Mouse (Mus musculus) ES-Bruce4 (cell line): ENCODE measurements around the gene Asic2. TPM values are rescaled to one million over a fixed set of nuclear protein-coding genes. Genes with fewer than 3 reads are reported as not detected.

Experiments
- H3K27ac ChIP-seq: 2 replicates; pipeline ENCODE4 v1.5.1; 2012; ENCODE audit warnings: low read length, inconsistent platforms; ENCODE audit not compliant: insufficient read depth
- H3K27me3 ChIP-seq: 2 replicates; pipeline ENCODE4 v1.6.1; 2012; ENCODE audit warnings: mild to moderate bottlenecking, low read length, inconsistent platforms; ENCODE audit not compliant: control insufficient read depth, poor library complexity, insufficient read depth, severe bottlenecking
- H3K36me3 ChIP-seq: 2 replicates; pipeline ENCODE4 v1.6.1; 2012; ENCODE audit warnings: inconsistent platforms, mild to moderate bottlenecking, low read length, moderate library complexity; ENCODE audit not compliant: control insufficient read depth, poor library complexity, insufficient read depth, severe bottlenecking
- H3K4me1 ChIP-seq: one replicate; pipeline ENCODE4 v1.8.1; 2011; ENCODE audit warnings: low read length; ENCODE audit not compliant: control insufficient read depth, insufficient read depth
- H3K4me3 ChIP-seq: 2 replicates; pipeline ENCODE4 v1.5.1; 2011; ENCODE audit warnings: low read depth, mild to moderate bottlenecking, low read length
- H3K9ac ChIP-seq: 2 replicates; pipeline ENCODE4 v1.6.1; 2012; ENCODE audit warnings: low read depth, mild to moderate bottlenecking, inconsistent platforms; ENCODE audit not compliant: poor library complexity, severe bottlenecking
- H3K9me3 ChIP-seq: replicated peaks from 2 replicates; pipeline ENCODE4 v1.6.1; 2012; ENCODE audit warnings: mild to moderate bottlenecking, low read length, inconsistent platforms; ENCODE audit not compliant: control insufficient read depth, poor library complexity, insufficient read depth, severe bottlenecking
- CTCF ChIP-seq: IDR thresholded peaks from one replicate; pipeline ENCODE4 v1.8.1; 2011; ENCODE audit warnings: low read depth, low read length
- EP300 ChIP-seq: IDR thresholded peaks from 2 replicates; pipeline ENCODE4 v1.6.1; 2011; ENCODE audit warnings: low read depth, low read length; ENCODE audit not compliant: insufficient read depth
- POLR2A ChIP-seq: IDR thresholded peaks from one replicate; pipeline ENCODE4 v1.8.1; 2011; ENCODE audit warnings: low read length; ENCODE audit not compliant: insufficient read depth
- polyA plus RNA-seq: library from polyadenylated mRNA; stranded (reverse); fragments of >200 nt; gene quantifications from 2 replicates; pipeline ENCODE4 v1.2.4, GENCODE M21; 2011; ENCODE audit warnings: low read depth; ENCODE audit not compliant: missing spikeins, insufficient read depth, insufficient read length

The Asic2 gene
- polyA plus RNA-seq, 1 experiment: not detected

DNA sequence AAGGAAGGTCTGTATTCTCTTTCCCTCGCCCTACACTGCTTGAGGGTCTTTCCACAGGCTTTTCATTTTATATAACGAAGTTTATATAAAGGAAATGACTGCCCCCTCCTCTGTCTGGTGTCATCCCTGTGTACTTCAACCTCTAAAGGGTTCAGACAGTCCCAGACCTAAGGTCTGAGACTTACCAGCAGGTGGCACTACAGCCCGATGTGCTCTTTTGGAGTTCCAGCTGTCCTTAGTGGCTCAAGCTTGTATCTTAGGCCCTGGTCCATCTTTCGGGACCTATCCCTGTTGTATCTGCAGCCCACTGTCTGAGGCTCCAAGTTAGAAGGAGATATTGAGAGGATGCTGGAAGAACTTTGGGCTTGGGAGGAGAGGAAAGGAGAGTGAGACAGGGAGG, 1061.8 kb downstream of the Asic2 start:
- Histone ChIP-seq H3K9ac (no peak overlapping the region), H3K9me3 (no peaks in the 10 kb centered on the region), H3K27ac (no peak overlapping the region), H3K36me3 (no peaks in the 10 kb centered on the region), H3K4me3 (no peak overlapping the region), H3K4me1 (no peaks in the 10 kb centered on the region), H3K27me3 (no peaks in the 10 kb centered on the region)
- peak; percentile 72 for TF ChIP-seq CTCF
- TF ChIP-seq POLR2A: no peak
- no peak for TF ChIP-seq EP300

DNA sequence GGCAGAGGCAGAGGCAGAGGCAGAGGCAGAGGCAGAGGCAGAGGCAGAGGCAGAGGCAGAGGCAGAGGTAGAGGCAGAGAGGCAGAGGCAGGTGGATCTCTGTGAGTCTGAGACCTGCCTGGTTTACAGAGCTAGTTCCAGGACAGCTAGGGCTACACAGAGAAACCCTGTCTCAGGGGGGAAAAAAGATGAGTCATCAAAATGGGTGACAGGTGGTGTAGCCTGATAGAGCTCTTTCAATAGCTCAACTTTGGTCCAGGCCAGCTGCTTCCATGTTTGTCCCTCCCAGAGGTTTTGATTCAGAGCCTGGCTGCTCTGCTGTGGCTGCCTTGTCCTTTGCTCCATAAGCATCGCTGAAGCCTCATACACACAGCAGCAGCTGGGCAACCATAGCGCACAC, 1063.7 kb downstream of the Asic2 start:
- H3K36me3 ChIP-seq: no peaks in the 10 kb centered on the region
- H3K4me3 ChIP-seq: no peak overlapping the region
- no peaks in the 10 kb centered on the region for H3K9me3 ChIP-seq
- no peak overlapping the region for H3K9ac ChIP-seq
- H3K4me1 ChIP-seq: no peaks in the 10 kb centered on the region
- H3K27me3 ChIP-seq: no peaks in the 10 kb centered on the region; the same call in 1 of the 2 replicates
- no peak overlapping the region for H3K27ac ChIP-seq
- TF ChIP-seq POLR2A (no peak), EP300 (no peak), CTCF (no peak)

DNA sequence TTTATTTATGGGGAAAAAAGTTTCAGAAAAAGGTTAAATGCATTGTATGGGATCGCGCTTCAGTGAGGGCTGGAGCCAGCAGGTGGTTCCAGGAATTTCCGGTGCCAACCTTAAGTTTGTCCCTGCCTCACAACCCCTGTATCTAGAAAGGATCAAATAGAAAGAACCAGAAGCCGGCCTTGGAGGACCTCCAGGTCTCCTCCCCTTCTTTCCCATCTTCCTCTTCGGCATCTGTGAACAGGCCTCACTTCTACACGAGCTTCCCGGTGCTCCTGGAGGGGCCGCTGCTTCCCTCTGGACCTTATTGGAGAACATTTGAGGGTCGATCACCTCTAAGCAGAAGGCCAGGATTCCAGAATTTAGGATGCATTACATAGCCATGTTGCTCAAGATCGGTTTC, 1064.8 kb downstream of the Asic2 start:
- H3K9me3 ChIP-seq: no peaks in the 10 kb centered on the region
- H3K36me3 ChIP-seq: no peaks in the 10 kb centered on the region
- H3K4me3 ChIP-seq: no peak overlapping the region
- H3K4me1 ChIP-seq: no peaks in the 10 kb centered on the region
- H3K9ac ChIP-seq: no peak overlapping the region
- TF ChIP-seq POLR2A (no peak), CTCF (no peak), EP300 (no peak)
- no peaks in the 10 kb centered on the region; the same call in 1 of the 2 replicates for H3K27me3 ChIP-seq
- no peak overlapping the region for H3K27ac ChIP-seq

DNA sequence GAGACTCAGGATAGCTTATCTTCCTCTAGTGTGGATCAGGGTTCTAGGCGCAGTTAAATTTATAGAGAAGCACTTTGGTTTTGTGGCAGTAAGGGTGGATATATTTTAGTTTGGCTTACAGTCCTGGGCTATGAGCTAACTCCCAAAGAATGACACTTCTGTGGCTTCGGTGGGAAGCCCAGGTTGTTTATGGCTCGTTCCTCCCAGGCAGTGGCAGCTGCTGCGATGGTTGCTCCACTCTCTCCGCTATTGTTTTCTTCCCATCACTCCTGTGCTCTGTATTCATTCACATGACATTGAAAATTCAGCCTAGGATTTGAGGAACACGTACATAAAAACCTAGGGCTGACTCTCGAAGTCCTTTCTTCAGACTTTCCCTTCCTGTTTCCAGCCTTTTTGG, 1065.6 kb downstream of the Asic2 start:
- H3K27ac ChIP-seq: no peak overlapping the region
- no peaks in the 10 kb centered on the region; the same call in 1 of the 2 replicates for H3K27me3 ChIP-seq
- H3K9ac ChIP-seq: no peak overlapping the region
- no peaks in the 10 kb centered on the region for H3K4me1 ChIP-seq
- H3K4me3 ChIP-seq: no peak overlapping the region
- no peaks in the 10 kb centered on the region for H3K9me3 ChIP-seq
- no peaks in the 10 kb centered on the region for H3K36me3 ChIP-seq
- TF ChIP-seq EP300: no peak
- no peak for TF ChIP-seq CTCF
- no peak for TF ChIP-seq POLR2A

DNA sequence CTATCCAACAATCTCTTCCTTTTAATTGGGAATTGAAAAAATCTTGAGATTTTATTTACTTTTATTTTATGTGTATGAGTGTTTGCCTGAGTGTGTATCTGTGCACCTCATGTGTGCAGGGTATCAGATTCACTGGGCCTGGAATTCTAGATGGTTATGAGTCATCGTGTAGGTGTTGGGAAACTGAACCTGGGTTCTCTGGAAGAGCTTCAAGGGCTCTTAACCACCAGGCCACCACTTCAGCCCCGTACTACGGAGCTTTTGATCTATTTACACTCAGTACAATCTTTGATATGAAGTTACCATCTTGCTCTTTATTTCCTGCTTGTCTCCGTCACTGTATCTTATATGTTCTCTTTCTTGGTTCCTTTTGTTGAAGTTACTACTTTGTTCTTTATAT, 1067.7 kb downstream of the Asic2 start:
- Histone ChIP-seq H3K4me3 (no peak overlapping the region), H3K4me1 (no peaks in the 10 kb centered on the region), H3K27me3 (no peaks in the 10 kb centered on the region; the same call in 1 of the 2 replicates), H3K36me3 (no peaks in the 10 kb centered on the region), H3K9me3 (no peaks in the 10 kb centered on the region), H3K27ac (no peak overlapping the region), H3K9ac (no peak overlapping the region)
- no peak for TF ChIP-seq CTCF
- TF ChIP-seq POLR2A: no peak
- TF ChIP-seq EP300: no peak

DNA sequence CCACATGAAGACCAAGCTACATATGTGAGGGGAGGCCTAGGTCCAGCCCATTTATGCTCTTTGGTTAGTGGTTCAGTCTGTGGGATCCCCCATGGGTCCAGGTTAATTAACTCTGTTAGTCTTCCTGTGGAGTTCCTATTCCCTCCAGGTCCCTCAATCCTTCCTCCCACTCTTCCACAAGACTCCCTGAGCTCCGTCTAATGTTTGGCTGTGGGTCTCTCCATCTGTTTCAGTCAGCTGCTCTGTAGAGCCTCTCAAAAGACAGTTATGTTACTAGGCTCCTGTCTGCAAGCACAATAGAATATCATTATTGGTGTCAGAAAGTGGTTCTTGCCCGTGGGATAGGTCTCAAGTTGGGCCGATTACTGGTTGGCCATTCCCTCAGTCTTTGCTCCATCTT, 1072.4 kb downstream of the Asic2 start:
- H3K27ac ChIP-seq: no peak overlapping the region
- H3K9me3 ChIP-seq: no peaks in the 10 kb centered on the region
- H3K27me3 ChIP-seq: peaks cover 2% of the 10 kb centered on the region; the same call in 1 of the 2 replicates
- H3K4me1 ChIP-seq: no peaks in the 10 kb centered on the region
- no peaks in the 10 kb centered on the region for H3K36me3 ChIP-seq
- no peak overlapping the region for H3K4me3 ChIP-seq
- TF ChIP-seq CTCF (no peak), POLR2A (no peak), EP300 (no peak)
- H3K9ac ChIP-seq: no peak overlapping the region
